Mouse (Mus musculus) limb, embryonic 10.5 days (tissue): ENCODE measurements at regions not wholly inside any gene's neighbourhood (a gene's known extent, or its start where the extent isn't known, plus 50 kb on each side); places are given as distances from the start of the nearest gene placed in this dataset.

Source experiments
- DNase-seq: peaks from one replicate; pipeline ENCODE4 v3.0.0-alpha.2; 2017; ENCODE audit warnings: low spot score
- H3K27ac ChIP-seq: fragments of 300-500 bp; sonication (generic); 2 replicates; pipeline ENCODE4 v1.5.1; 2016; ENCODE audit warnings: mild to moderate bottlenecking
- H3K27me3 ChIP-seq: fragments of 300-500 bp; sonication (generic); 2 replicates; pipeline ENCODE4 v1.6.1; 2016; ENCODE audit warnings: low read depth, mild to moderate bottlenecking; ENCODE audit not compliant: poor library complexity, severe bottlenecking
- H3K36me3 ChIP-seq: fragments of 300-500 bp; sonication (generic); 2 replicates; pipeline ENCODE4 v1.6.1; 2016; ENCODE audit warnings: mild to moderate bottlenecking, moderate library complexity
- H3K4me1 ChIP-seq: fragments of 300-500 bp; sonication (generic); 2 replicates; pipeline ENCODE4 v1.6.1; 2016
- H3K4me3 ChIP-seq: fragments of 300-500 bp; sonication (generic); 2 replicates; pipeline ENCODE4 v1.5.1; 2016; ENCODE audit warnings: mild to moderate bottlenecking, moderate library complexity
- H3K9me3 ChIP-seq: fragments of 300-500 bp; sonication (generic); replicated peaks from 2 replicates; pipeline ENCODE4 v1.6.1; 2016; ENCODE audit warnings: mild to moderate bottlenecking
- WGBS: fragments of 180-500 bp; shearing (Covaris S2); methylation state at CpG from one replicate; pipeline ENCODE4 v1.1.7; 2016; 5-methylcytosine and 5-hydroxymethylcytosine counted together

- 88% methylated on average over 9 of the region's 9 CpGs for WGBS
- H3K36me3 ChIP-seq, result no peaks in the 10 kb centered on the region
- DNase-seq, result no peak
- H3K4me1 ChIP-seq, result no peaks in the 10 kb centered on the region
- H3K27me3 ChIP-seq, result no peaks in the 10 kb centered on the region
- H3K9me3 ChIP-seq, result no peaks in the 10 kb centered on the region
- no peak overlapping the region for H3K4me3 ChIP-seq
- no peak overlapping the region for H3K27ac ChIP-seq
These were observed 103.7 kb upstream of the Npas2 start for GRCm38 (mm10) chr1:39089875-39090274.

GRCm38 (mm10) chr1:39091121-39091520 lies 102.4 kb upstream of the Npas2 start:
- H3K4me3 ChIP-seq, result no peak overlapping the region
- DNase-seq, result no peak
- no peaks in the 10 kb centered on the region for H3K27me3 ChIP-seq
- H3K9me3 ChIP-seq, result no peaks in the 10 kb centered on the region
- 88% methylated on average over 8 of the region's 8 CpGs for WGBS
- no peak overlapping the region for H3K27ac ChIP-seq
- no peaks in the 10 kb centered on the region for H3K36me3 ChIP-seq
- H3K4me1 ChIP-seq, result no peaks in the 10 kb centered on the region

GRCm38 (mm10) chr1:39091638-39092037 lies 101.9 kb upstream of the Npas2 start:
- WGBS, result 89% methylated on average over 3 of the region's 3 CpGs
- Histone ChIP-seq H3K36me3 (no peaks in the 10 kb centered on the region), H3K9me3 (no peaks in the 10 kb centered on the region), H3K27ac (no peak overlapping the region), H3K27me3 (no peaks in the 10 kb centered on the region), H3K4me3 (no peak overlapping the region), H3K4me1 (no peaks in the 10 kb centered on the region)
- DNase-seq, result no peak

- H3K9me3 ChIP-seq, result no peaks in the 10 kb centered on the region
- no peak overlapping the region for H3K27ac ChIP-seq
- DNase-seq, result no peak
- no peak overlapping the region for H3K4me3 ChIP-seq
- WGBS, result 91% methylated on average over 4 of the region's 4 CpGs
- no peaks in the 10 kb centered on the region for H3K4me1 ChIP-seq
- H3K36me3 ChIP-seq, result no peaks in the 10 kb centered on the region
- H3K27me3 ChIP-seq, result no peaks in the 10 kb centered on the region
These were observed 100.2 kb upstream of the Npas2 start for GRCm38 (mm10) chr1:39093291-39093690.

- 94% methylated on average over 8 of the region's 8 CpGs for WGBS
- Histone ChIP-seq H3K27ac (no peak overlapping the region), H3K36me3 (no peaks in the 10 kb centered on the region), H3K27me3 (no peaks in the 10 kb centered on the region), H3K4me3 (no peak overlapping the region), H3K9me3 (no peaks in the 10 kb centered on the region), H3K4me1 (no peaks in the 10 kb centered on the region)
- DNase-seq, result no peak
These were observed 99.5 kb upstream of the Npas2 start for GRCm38 (mm10) chr1:39094001-39094400.

GRCm38 (mm10) chr1:39095901-39096300 lies 97.6 kb upstream of the Npas2 start:
- Histone ChIP-seq H3K4me1 (no peaks in the 10 kb centered on the region), H3K4me3 (no peak overlapping the region), H3K27ac (no peak overlapping the region), H3K9me3 (no peaks in the 10 kb centered on the region), H3K36me3 (no peaks in the 10 kb centered on the region), H3K27me3 (no peaks in the 10 kb centered on the region)
- WGBS, result 91% methylated on average over 8 of the region's 8 CpGs
- DNase-seq, result no peak

- Histone ChIP-seq H3K27me3 (no peaks in the 10 kb centered on the region), H3K9me3 (no peaks in the 10 kb centered on the region), H3K36me3 (no peaks in the 10 kb centered on the region), H3K27ac (no peak overlapping the region), H3K4me1 (no peaks in the 10 kb centered on the region), H3K4me3 (no peak overlapping the region)
- DNase-seq, result no peak
- WGBS, result 92% methylated on average over 3 of the region's 3 CpGs
These were observed 96.8 kb upstream of the Npas2 start for GRCm38 (mm10) chr1:39096726-39097125.

- Histone ChIP-seq H3K4me1 (no peaks in the 10 kb centered on the region), H3K27ac (no peak overlapping the region), H3K36me3 (no peaks in the 10 kb centered on the region), H3K4me3 (no peak overlapping the region), H3K9me3 (no peaks in the 10 kb centered on the region), H3K27me3 (no peaks in the 10 kb centered on the region)
- no peak for DNase-seq
- WGBS, result 91% methylated on average over 10 of the region's 10 CpGs
These were observed 96.0 kb upstream of the Npas2 start for GRCm38 (mm10) chr1:39097499-39097898.

GRCm38 (mm10) chr1:39098154-39098553 lies 95.4 kb upstream of the Npas2 start:
- H3K4me3 ChIP-seq, result no peak overlapping the region
- H3K27me3 ChIP-seq, result no peaks in the 10 kb centered on the region
- 90% methylated on average over 5 of the region's 5 CpGs for WGBS
- no peak for DNase-seq
- H3K36me3 ChIP-seq, result no peaks in the 10 kb centered on the region
- H3K9me3 ChIP-seq, result no peaks in the 10 kb centered on the region
- no peaks in the 10 kb centered on the region for H3K4me1 ChIP-seq
- no peak overlapping the region for H3K27ac ChIP-seq

- Histone ChIP-seq H3K27ac (no peak overlapping the region), H3K4me3 (no peak overlapping the region), H3K36me3 (no peaks in the 10 kb centered on the region), H3K27me3 (no peaks in the 10 kb centered on the region), H3K9me3 (no peaks in the 10 kb centered on the region), H3K4me1 (no peaks in the 10 kb centered on the region)
- WGBS, result 86% methylated on average over 7 of the region's 7 CpGs
- no peak for DNase-seq
These were observed 94.3 kb upstream of the Npas2 start for GRCm38 (mm10) chr1:39099246-39099645.

GRCm38 (mm10) chr1:39100492-39100891 lies 93.0 kb upstream of the Npas2 start:
- H3K36me3 ChIP-seq, result no peaks in the 10 kb centered on the region
- H3K27ac ChIP-seq, result no peak overlapping the region
- H3K27me3 ChIP-seq, result no peaks in the 10 kb centered on the region
- H3K9me3 ChIP-seq, result no peaks in the 10 kb centered on the region
- H3K4me3 ChIP-seq, result no peak overlapping the region
- DNase-seq, result no peak
- peaks cover 4% of the 10 kb centered on the region for H3K4me1 ChIP-seq

- Histone ChIP-seq H3K9me3 (no peaks in the 10 kb centered on the region), H3K4me3 (no peak overlapping the region), H3K4me1 (peaks cover 20% of the 10 kb centered on the region), H3K27ac (no peak overlapping the region), H3K36me3 (no peaks in the 10 kb centered on the region), H3K27me3 (no peaks in the 10 kb centered on the region)
- no peak for DNase-seq
- 93% methylated on average over 8 of the region's 8 CpGs for WGBS
These were observed 91.2 kb upstream of the Npas2 start for GRCm38 (mm10) chr1:39102126-39102905.

GRCm38 (mm10) chr1:39102989-39103910 lies 90.3 kb upstream of the Npas2 start:
- Histone ChIP-seq H3K27ac (no peak overlapping the region), H3K27me3 (no peaks in the 10 kb centered on the region), H3K36me3 (no peaks in the 10 kb centered on the region), H3K4me3 (no peak overlapping the region), H3K9me3 (no peaks in the 10 kb centered on the region), H3K4me1 (peaks cover 20% of the 10 kb centered on the region)
- WGBS, result 84% methylated on average over 14 of the region's 14 CpGs
- DNase-seq, result no peak
